Mouse (Mus musculus) common myeloid progenitor, adult 5-6 weeks (primary cell): ENCODE measurements at regions not wholly inside any gene's neighbourhood (a gene's known extent, or its start where the extent isn't known, plus 50 kb on each side); places are given as distances from the start of the nearest gene placed in this dataset.

Experiments used
- ATAC-seq: replicated peaks from 2 replicates; pipeline ENCODE4 v1.8.0; 2016; ENCODE audit warnings: low read depth, mild to moderate bottlenecking, moderate TSS enrichment, inconsistent platforms; ENCODE audit not compliant: poor library complexity, severe bottlenecking

- no peak for ATAC-seq
These were observed 90.2 kb upstream of the Zfp703 start for GRCm38 (mm10) chr8:26886783-26887486.

GRCm38 (mm10) chr8:26887551-26887950 lies 89.6 kb upstream of the Zfp703 start:
- no peak for ATAC-seq

GRCm38 (mm10) chr8:26888050-26888449 lies 89.1 kb upstream of the Zfp703 start:
- ATAC-seq: peak; percentile 53

- ATAC-seq: no peak
These were observed 85.2 kb upstream of the Zfp703 start for GRCm38 (mm10) chr8:26891881-26892280.

- no peak for ATAC-seq
These were observed 84.7 kb upstream of the Zfp703 start for GRCm38 (mm10) chr8:26892380-26892779.

GRCm38 (mm10) chr8:26895867-26896266 lies 81.3 kb upstream of the Zfp703 start:
- 0 out of 2 replicates have a peak, but pooled peaks have one; percentile 39 for ATAC-seq

GRCm38 (mm10) chr8:26903289-26903688 lies 73.8 kb upstream of the Zfp703 start:
- no peak for ATAC-seq

- ATAC-seq: no peak
These were observed 70.9 kb upstream of the Zfp703 start for GRCm38 (mm10) chr8:26906257-26906656.

GRCm38 (mm10) chr8:26907347-26908170 lies 69.6 kb upstream of the Zfp703 start:
- ATAC-seq: peak; percentile 76

GRCm38 (mm10) chr8:26910186-26910585 lies 66.9 kb upstream of the Zfp703 start:
- ATAC-seq: no peak

GRCm38 (mm10) chr8:26913562-26914529 lies 63.3 kb upstream of the Zfp703 start:
- ATAC-seq: no peak

- ATAC-seq: no peak
These were observed 61.4 kb upstream of the Zfp703 start for GRCm38 (mm10) chr8:26915731-26916130.

GRCm38 (mm10) chr8:26921531-26922177 lies 55.5 kb upstream of the Zfp703 start:
- ATAC-seq: no peak

- no peak for ATAC-seq
These were observed 55.0 kb upstream of the Zfp703 start for GRCm38 (mm10) chr8:26922178-26922540.

GRCm38 (mm10) chr8:26923166-26923565 lies 54.0 kb upstream of the Zfp703 start:
- ATAC-seq: no peak
